Mouse (Mus musculus) forebrain, embryonic 10.5 days (tissue): ENCODE measurements at regions not wholly inside any gene's neighbourhood (a gene's known extent, or its start where the extent isn't known, plus 50 kb on each side); places are given as distances from the start of the nearest gene placed in this dataset.
"Not testable (repeated sequence)": the region's sequence is repeated elsewhere in the genome, so short reads cannot be mapped to it uniquely, and the experiment has no call there.

Experiments used
- DNase-seq: peaks from one replicate; pipeline ENCODE4 v3.0.0-alpha.2; 2017; ENCODE audit warnings: low spot score; ENCODE audit errors: extremely low spot score
- H3K27ac ChIP-seq: fragments of 300-500 bp; sonication (generic); 2 replicates; pipeline ENCODE4 v1.5.1; 2016; ENCODE audit warnings: mild to moderate bottlenecking
- H3K27me3 ChIP-seq: fragments of 300-500 bp; sonication (generic); 2 replicates; pipeline ENCODE4 v1.6.1; 2016; ENCODE audit warnings: mild to moderate bottlenecking; ENCODE audit not compliant: poor library complexity, severe bottlenecking
- H3K36me3 ChIP-seq: fragments of 300-500 bp; sonication (generic); replicated peaks from 2 replicates; pipeline ENCODE4 v1.6.1; 2016; ENCODE audit warnings: mild to moderate bottlenecking, moderate library complexity
- H3K4me1 ChIP-seq: fragments of 300-500 bp; sonication (generic); 2 replicates; pipeline ENCODE4 v1.6.1; 2016
- H3K4me3 ChIP-seq: fragments of 300-500 bp; sonication (generic); 2 replicates; pipeline ENCODE4 v1.5.1; 2016; ENCODE audit warnings: mild to moderate bottlenecking, moderate library complexity
- H3K9me3 ChIP-seq: fragments of 300-500 bp; sonication (generic); 2 replicates; pipeline ENCODE4 v1.6.1; 2016; ENCODE audit warnings: mild to moderate bottlenecking, moderate library complexity
- WGBS: fragments of 180-500 bp; shearing (Covaris S2); methylation state at CpG from one replicate; pipeline ENCODE4 v1.1.7; 2016; 5-methylcytosine and 5-hydroxymethylcytosine counted together

DNA sequence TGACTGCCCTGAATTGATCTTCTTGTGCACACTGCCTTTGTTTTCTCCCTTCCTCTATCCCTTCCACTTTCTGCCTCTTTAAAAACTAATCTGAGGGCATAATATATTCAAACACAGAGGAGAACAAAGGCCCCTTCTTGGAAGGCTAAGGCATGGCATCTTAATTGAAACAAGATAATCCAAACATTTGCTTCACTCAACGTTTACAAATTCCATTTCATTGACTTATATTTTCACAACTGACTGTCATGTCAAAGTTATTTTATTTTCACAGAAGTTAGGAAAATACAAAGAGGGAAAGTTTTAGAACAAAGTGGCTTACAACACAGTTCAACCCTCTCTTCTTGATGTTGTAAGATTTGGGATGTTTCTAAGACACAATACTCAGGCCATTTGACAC lies 251.9 kb downstream of the Lpin1 start:
- H3K4me1 ChIP-seq: peaks cover 3% of the 10 kb centered on the region; the same call in 1 of the 2 replicates
- no peaks in the 10 kb centered on the region for H3K36me3 ChIP-seq
- no peaks in the 10 kb centered on the region for H3K27me3 ChIP-seq
- peaks cover 8% of the 10 kb centered on the region; the same call in 1 of the 2 replicates for H3K9me3 ChIP-seq
- 18% methylated on average over 1 of the region's 1 CpGs for WGBS
- H3K4me3 ChIP-seq: no peak overlapping the region
- H3K27ac ChIP-seq: no peak overlapping the region
- no peak for DNase-seq

DNA sequence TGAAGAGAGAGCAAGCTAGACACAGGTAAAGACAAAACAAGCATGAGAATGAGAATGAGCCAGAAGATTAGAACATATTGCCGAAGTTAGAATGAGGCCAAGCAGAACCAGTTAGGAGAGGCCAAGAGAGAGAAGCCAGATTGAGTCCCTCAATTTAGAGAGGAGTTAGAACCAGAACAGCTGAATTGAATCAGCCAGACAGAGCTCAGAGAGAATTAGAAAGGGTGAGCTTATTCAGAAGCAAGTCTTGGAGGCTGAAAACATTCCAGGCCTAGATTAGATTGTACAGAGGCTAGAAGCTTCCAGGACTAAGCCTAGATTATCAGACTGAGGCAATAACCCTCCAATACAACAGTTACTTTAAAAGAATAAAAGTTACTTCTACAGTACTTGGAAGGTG lies 256.1 kb downstream of the Lpin1 start:
- H3K4me3 ChIP-seq: no peak overlapping the region
- no peak for DNase-seq
- no peak overlapping the region for H3K27ac ChIP-seq
- peaks cover 3% of the 10 kb centered on the region; the same call in 1 of the 2 replicates for H3K4me1 ChIP-seq
- 90% methylated on average over 1 of the region's 1 CpGs for WGBS
- H3K9me3 ChIP-seq: no peaks in the 10 kb centered on the region
- H3K36me3 ChIP-seq: no peaks in the 10 kb centered on the region
- no peaks in the 10 kb centered on the region for H3K27me3 ChIP-seq

DNA sequence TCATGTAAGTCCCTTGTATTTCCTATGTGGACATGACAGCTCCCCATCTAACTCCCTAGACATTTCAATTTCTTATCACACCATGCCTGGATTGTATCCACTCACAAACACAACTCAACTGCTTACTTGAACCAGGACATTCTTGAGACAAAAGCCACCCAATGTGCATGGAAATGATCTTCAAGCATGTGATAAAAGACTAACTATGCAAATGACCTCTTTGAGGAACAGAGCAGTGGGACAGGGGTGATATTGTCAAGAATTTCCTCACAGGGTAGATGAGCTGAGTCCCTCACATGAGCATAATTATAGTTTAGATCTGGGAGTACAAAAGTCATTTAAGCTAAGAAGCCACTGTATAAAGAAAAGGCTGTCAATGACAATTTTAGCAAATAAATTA lies 259.0 kb downstream of the Lpin1 start:
- no peaks in the 10 kb centered on the region for H3K9me3 ChIP-seq
- no peaks in the 10 kb centered on the region for H3K36me3 ChIP-seq
- no peaks in the 10 kb centered on the region for H3K4me1 ChIP-seq
- H3K4me3 ChIP-seq: no peak overlapping the region
- no peaks in the 10 kb centered on the region for H3K27me3 ChIP-seq
- no peak overlapping the region for H3K27ac ChIP-seq
- no peak for DNase-seq

DNA sequence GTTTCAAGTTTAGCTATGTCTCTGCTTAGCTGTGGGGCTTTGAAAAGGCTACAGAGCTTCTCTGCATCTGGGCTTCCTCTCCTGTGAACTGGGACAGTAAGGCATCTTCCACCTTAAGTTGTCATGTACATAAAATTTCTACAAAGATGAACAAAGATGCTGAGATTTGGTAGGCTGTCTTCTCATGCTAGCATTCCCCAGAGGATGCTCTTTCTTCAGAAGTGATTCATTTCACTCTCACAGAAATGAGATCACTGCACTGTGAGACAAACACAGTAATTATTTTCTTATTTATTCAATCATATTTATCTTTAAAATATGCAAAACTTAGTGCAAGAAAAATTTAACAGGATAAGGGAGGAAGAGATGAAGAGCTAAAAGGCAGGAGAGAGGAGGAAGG lies 261.5 kb downstream of the Lpin1 start:
- Histone ChIP-seq H3K4me3 (no peak overlapping the region), H3K4me1 (no peaks in the 10 kb centered on the region), H3K27me3 (no peaks in the 10 kb centered on the region), H3K9me3 (no peaks in the 10 kb centered on the region), H3K27ac (no peak overlapping the region), H3K36me3 (no peaks in the 10 kb centered on the region)
- no peak for DNase-seq

DNA sequence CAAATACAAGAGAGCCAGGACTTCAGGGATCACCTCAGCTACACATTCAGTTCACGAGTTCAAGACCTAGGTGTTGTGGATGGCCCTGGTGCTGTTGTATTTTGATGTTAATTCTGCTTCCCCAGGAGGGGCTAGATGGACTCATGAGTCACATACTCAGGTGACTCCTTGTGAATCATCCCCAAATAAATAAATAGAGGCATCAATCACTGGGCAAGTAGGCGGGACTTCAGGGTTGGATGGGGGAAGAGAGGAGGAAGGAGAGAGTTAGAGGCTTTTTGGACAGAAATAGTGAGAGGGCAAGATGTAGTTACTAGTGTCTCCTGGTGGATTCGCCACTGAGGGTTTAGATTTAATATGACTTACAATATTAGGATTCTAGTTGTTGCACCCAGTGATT lies 266.7 kb downstream of the Lpin1 start:
- WGBS: 82% methylated on average over 3 of the region's 3 CpGs
- H3K4me3 ChIP-seq: no peak overlapping the region
- no peaks in the 10 kb centered on the region for H3K27me3 ChIP-seq
- no peaks in the 10 kb centered on the region for H3K4me1 ChIP-seq
- H3K36me3 ChIP-seq: no peaks in the 10 kb centered on the region
- no peaks in the 10 kb centered on the region for H3K9me3 ChIP-seq
- DNase-seq: no peak
- H3K27ac ChIP-seq: no peak overlapping the region

DNA sequence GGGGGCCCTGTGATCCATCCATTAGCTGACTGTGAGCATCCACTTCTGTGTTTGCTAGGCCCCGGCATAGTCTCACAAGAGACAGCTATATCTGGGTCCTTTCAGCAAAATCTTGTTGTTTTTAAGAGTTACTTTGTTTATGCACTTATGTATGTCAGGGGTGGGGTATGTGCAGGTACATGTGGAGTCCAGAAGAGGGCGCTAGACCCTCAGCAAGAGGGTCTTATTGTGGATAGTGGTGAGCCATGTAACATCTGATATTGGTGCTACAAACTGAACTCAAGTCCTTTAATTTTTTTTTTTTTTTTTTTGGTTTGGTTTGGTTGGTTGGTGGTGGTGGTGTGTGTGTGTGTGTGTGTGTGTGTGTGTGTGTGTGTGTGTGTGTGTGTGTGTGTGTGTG lies 268.7 kb downstream of the Lpin1 start:
- 51% methylated on average over 2 of the region's 2 CpGs for WGBS
- not testable (repeated sequence) for DNase-seq, H3K36me3 ChIP-seq, H3K27me3 ChIP-seq, H3K4me3 ChIP-seq, H3K9me3 ChIP-seq, H3K4me1 ChIP-seq, H3K27ac ChIP-seq

DNA sequence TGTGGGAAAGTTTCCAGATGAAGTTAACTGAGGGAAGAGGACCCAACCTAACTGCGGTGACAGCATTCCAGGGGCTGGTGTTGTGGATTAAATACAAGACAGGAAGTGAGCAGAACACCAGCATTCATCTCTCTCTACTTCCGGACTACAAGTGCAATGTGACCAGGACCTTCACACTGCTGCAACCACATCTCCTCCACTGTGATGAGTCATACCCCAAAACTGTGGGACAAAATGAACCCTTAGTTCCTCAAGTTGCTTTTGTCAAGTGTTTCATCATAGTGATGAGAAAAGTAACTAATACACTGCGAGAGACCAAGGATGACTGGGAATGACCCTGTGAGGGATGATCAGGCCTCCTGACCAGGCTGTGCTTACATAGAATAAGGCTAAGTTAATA lies 279.3 kb downstream of the Lpin1 start:
- DNase-seq: no peak
- H3K36me3 ChIP-seq: no peaks in the 10 kb centered on the region
- 88% methylated on average over 3 of the region's 3 CpGs for WGBS
- no peak overlapping the region for H3K4me3 ChIP-seq
- no peaks in the 10 kb centered on the region for H3K27me3 ChIP-seq
- H3K9me3 ChIP-seq: no peaks in the 10 kb centered on the region
- H3K27ac ChIP-seq: no peak overlapping the region
- H3K4me1 ChIP-seq: no peaks in the 10 kb centered on the region

DNA sequence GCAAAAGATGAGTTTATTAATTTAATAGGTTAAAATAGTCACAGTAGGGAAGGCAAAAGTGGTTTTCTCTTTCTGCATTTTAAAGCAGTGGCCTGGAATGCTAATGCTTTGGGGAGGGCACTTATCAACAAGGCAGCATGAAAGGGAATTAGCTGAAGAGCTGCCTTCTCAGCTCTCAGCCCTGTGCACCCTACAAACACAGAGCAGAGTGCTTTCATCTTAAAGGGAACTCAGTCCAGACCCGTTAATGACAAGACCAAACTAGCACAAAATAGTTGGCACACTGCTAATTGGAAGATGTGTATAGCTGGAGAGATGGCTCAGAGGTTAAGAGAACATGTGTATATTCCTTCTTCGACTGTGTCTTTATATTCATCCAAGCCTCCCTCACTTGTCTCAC lies 281.6 kb downstream of the Lpin1 start:
- H3K4me3 ChIP-seq: no peak overlapping the region
- 58% methylated on average over 2 of the region's 2 CpGs for WGBS
- no peak overlapping the region for H3K27ac ChIP-seq
- H3K27me3 ChIP-seq: no peaks in the 10 kb centered on the region
- DNase-seq: no peak
- no peaks in the 10 kb centered on the region for H3K36me3 ChIP-seq
- H3K4me1 ChIP-seq: no peaks in the 10 kb centered on the region
- H3K9me3 ChIP-seq: no peaks in the 10 kb centered on the region

DNA sequence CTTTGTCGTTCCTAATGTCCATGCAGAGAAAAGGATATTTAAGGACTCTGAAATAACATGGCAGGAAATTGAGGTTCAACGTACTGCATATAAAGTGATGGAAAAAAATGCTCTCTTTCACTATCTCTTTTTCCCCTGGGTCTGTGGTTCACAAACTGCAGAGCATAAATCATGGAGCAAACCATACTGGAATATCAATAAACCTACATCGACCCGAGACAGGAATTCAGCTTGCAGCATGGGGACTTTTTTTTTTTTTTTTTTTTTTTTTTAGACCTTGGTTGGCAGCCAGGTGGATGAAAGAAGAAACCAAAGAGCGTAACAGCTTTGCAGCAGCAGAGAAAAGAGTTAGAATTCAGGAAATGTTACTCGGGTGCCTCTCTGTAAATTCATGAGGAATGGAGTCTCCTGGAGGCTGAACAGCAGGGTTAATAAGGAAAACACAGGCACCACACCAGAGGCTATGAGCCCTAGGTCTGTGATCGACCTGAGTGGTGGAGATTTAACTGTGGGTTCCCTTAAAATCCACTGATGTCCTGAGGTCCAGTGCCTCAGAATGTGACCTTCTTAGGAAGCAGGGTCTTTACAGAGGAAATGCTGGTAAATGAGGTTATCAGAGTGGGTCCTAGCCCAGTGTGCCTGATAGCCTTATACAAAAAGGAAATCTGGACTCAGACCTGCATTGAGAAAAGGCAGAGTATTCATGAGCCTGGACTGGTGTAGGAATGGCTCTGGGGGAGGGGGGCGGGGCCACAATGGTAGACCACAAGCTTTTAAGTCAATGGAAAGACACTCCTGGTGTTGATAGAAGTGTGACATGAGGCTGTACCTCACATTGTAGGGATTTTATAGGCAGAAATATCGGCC lies 290.0 kb downstream of the Lpin1 start:
- DNase-seq: no peak
- WGBS: 86% methylated on average over 9 of the region's 9 CpGs
- H3K9me3 ChIP-seq: no peaks in the 10 kb centered on the region
- no peak overlapping the region for H3K27ac ChIP-seq
- H3K36me3 ChIP-seq: no peaks in the 10 kb centered on the region
- no peak overlapping the region for H3K4me3 ChIP-seq
- no peaks in the 10 kb centered on the region for H3K4me1 ChIP-seq
- H3K27me3 ChIP-seq: no peaks in the 10 kb centered on the region

DNA sequence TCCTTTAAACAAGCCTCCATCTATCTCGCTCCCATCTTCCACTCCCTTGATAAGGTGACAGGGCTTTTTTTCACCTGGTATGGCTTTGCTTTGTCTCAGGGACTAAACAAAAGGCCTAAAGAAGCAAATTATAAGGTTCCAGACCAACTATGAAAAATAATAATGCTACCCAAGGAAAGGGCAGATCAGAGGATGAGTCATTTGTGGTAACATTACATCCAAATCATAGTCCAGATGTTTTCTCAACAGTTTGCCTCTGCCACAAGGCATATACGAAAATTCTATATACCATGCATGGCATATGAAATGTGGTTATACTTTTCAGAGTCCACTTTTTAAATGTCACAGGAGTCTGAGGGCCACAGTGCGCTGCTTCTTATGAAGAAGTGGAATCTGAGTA lies 302.7 kb downstream of the Lpin1 start:
- no peaks in the 10 kb centered on the region for H3K27me3 ChIP-seq
- 89% methylated on average over 3 of the region's 3 CpGs for WGBS
- no peaks in the 10 kb centered on the region for H3K36me3 ChIP-seq
- no peaks in the 10 kb centered on the region for H3K9me3 ChIP-seq
- H3K4me1 ChIP-seq: no peaks in the 10 kb centered on the region
- DNase-seq: no peak
- H3K4me3 ChIP-seq: no peak overlapping the region
- no peak overlapping the region for H3K27ac ChIP-seq

DNA sequence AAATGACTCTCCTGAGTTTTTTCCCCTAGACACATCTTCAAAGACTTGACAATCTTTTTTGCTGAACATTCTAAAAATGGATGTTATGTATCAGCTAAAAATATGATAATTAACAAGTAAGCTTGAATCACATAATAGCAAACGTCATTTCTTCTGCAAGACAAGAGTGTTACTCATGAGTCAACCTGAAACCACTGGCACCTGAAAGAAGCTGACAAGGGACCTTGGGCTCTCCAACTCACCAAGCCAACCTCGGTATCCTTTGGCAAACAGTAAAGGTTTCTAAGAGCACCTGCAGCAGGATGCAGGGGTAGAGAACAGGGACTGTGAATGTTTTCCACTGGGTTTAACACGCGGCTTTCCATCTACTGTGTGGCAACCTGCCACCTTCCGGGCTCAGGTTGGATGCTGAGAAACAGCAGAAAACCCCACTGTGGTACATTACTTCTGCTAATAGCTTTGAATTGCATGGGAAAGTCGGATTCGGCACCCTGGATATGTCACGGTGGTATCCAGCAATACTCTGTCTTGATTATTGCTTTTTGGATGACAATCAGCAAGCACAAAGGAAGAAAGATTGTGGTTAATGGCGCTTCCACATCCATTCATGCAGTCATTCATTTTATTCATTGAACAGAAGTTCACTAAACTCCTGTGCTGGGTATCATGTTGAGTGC lies 305.9 kb downstream of the Lpin1 start:
- Histone ChIP-seq H3K9me3 (no peaks in the 10 kb centered on the region), H3K27me3 (no peaks in the 10 kb centered on the region), H3K36me3 (no peaks in the 10 kb centered on the region), H3K4me3 (no peak overlapping the region), H3K4me1 (no peaks in the 10 kb centered on the region), H3K27ac (no peak overlapping the region)
- 85% methylated on average over 9 of the region's 9 CpGs for WGBS
- no peak for DNase-seq

DNA sequence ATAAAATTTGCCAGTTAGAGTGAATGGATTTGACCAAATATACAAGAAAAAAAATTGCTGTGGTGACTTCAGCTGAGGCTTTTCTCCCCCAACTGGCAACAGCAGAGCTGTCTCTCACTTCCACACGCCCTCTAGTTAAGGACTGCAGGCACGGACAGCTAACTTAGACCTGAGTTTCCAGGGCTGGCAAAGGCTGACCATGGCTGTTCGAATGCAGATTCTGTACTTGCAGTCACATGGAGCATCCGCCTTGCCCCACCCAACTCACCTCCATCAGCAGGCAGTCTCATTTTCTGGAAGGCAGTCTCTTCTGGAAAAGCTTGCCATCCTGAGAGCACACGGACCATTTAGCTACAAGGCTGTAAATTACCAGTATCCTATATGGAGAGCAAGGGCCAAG lies 325.7 kb downstream of the Lpin1 start:
- 86% methylated on average over 5 of the region's 5 CpGs for WGBS
- DNase-seq: no peak

DNA sequence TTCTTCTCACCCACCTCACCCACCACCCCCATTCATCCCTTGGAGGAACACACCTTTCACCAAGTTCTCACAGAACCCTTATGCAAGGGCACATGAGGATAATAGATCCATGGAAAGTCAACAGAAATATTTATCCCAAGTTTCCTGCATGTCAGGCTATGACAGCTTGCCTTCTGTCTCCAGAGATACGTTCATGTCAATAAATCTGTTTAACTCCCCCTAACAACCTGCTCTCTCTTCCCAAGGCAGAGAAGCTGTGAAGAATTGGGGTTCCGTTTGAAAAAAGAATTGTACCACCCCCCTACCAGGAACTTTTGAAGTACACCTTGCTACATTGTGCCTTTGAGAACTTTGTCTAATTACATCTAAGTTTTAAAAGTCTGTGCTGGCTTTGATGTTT lies 331.6 kb downstream of the Lpin1 start:
- Histone ChIP-seq H3K27ac (no peak overlapping the region), H3K27me3 (no peaks in the 10 kb centered on the region), H3K4me3 (no peak overlapping the region), H3K36me3 (no peaks in the 10 kb centered on the region), H3K9me3 (peaks cover 5% of the 10 kb centered on the region; the same call in 1 of the 2 replicates), H3K4me1 (peaks cover 13% of the 10 kb centered on the region)
- 91% methylated on average over 2 of the region's 2 CpGs for WGBS
- DNase-seq: no peak

More for the DNA sequence above, 325.7 kb downstream of the Lpin1 start:
- Histone ChIP-seq H3K27ac (no peak overlapping the region), H3K9me3 (peaks cover 5% of the 10 kb centered on the region; the same call in 1 of the 2 replicates), H3K4me1 (no peaks in the 10 kb centered on the region), H3K4me3 (no peak overlapping the region), H3K27me3 (no peaks in the 10 kb centered on the region), H3K36me3 (no peaks in the 10 kb centered on the region)
